Mouse (Mus musculus) hindbrain, embryonic 16.5 days (tissue): ENCODE measurements at regions not wholly inside any gene's neighbourhood (a gene's known extent, or its start where the extent isn't known, plus 50 kb on each side); places are given as distances from the start of the nearest gene placed in this dataset.

ENCODE experiments used
- ATAC-seq: fragments of 200-750 bp; cut with Nextera tagmentation; 2 replicates; pipeline ENCODE4 v1.8.0; 2017; ENCODE audit warnings: moderate TSS enrichment, moderate library complexity
- H3K27ac ChIP-seq: fragments of 300-500 bp; sonication (generic); 2 replicates; pipeline ENCODE4 v1.5.1; 2014; ENCODE audit warnings: low read depth, mild to moderate bottlenecking, control low read depth, low read length, moderate library complexity
- H3K27me3 ChIP-seq: fragments of 300-500 bp; sonication (generic); replicated peaks from 2 replicates; pipeline ENCODE4 v1.6.1; 2014; ENCODE audit warnings: low read length; ENCODE audit not compliant: control insufficient read depth, insufficient read depth
- H3K36me3 ChIP-seq: fragments of 300-500 bp; sonication (generic); 2 replicates; pipeline ENCODE4 v1.6.1; 2014; ENCODE audit warnings: mild to moderate bottlenecking, low read length, moderate library complexity, mixed read lengths; ENCODE audit not compliant: control insufficient read depth, insufficient read depth
- H3K4me1 ChIP-seq: fragments of 300-500 bp; sonication (generic); 2 replicates; pipeline ENCODE4 v1.6.1; 2014; ENCODE audit warnings: low read depth, low read length; ENCODE audit not compliant: control insufficient read depth, insufficient read depth
- H3K4me2 ChIP-seq: fragments of 300-500 bp; sonication (generic); 2 replicates; pipeline ENCODE4 v1.6.1; 2014; ENCODE audit warnings: mild to moderate bottlenecking, low read length, control low read depth, moderate library complexity
- H3K4me3 ChIP-seq: fragments of 300-500 bp; sonication (generic); 2 replicates; pipeline ENCODE4 v1.5.1; 2014; ENCODE audit warnings: mild to moderate bottlenecking, low read length, control low read depth, moderate library complexity
- H3K9ac ChIP-seq: fragments of 300-500 bp; sonication (generic); 2 replicates; pipeline ENCODE4 v1.6.1; 2014; ENCODE audit warnings: low read depth, mild to moderate bottlenecking, control low read depth, low read length, moderate library complexity
- H3K9me3 ChIP-seq: fragments of 300-500 bp; sonication (generic); 2 replicates; pipeline ENCODE4 v1.6.1; 2014; ENCODE audit warnings: mild to moderate bottlenecking, low read length, moderate library complexity; ENCODE audit not compliant: control insufficient read depth
- WGBS: fragments of 180-500 bp; shearing (Covaris S2); extraction: QIAGEN DNeasy Blood & Tissue Kit; methylation state at CpG from one replicate; pipeline ENCODE4 v1.1.7; 2014; 5-methylcytosine and 5-hydroxymethylcytosine counted together

- no peak overlapping the region for H3K4me3 ChIP-seq
- H3K4me1 ChIP-seq, result no peaks in the 10 kb centered on the region
- H3K9ac ChIP-seq, result no peak overlapping the region
- no peak overlapping the region for H3K27ac ChIP-seq
- no peaks in the 10 kb centered on the region for H3K27me3 ChIP-seq
- no peaks in the 10 kb centered on the region for H3K36me3 ChIP-seq
- H3K9me3 ChIP-seq, result no peaks in the 10 kb centered on the region
- ATAC-seq, result peak; percentile 81
- H3K4me2 ChIP-seq, result no peak overlapping the region
- 74% methylated on average over 1 of the region's 1 CpGs for WGBS
Observed at GRCm38 (mm10) chr8:5918136-5918535, 813.0 kb upstream of the Slc10a2 start.
